Mouse (Mus musculus) gastrocnemius, postnatal 25 days (tissue): Measurements from ENCODE around the gene Amigo2. TPM values are rescaled to one million over a fixed set of nuclear protein-coding genes. Genes with fewer than 3 reads are reported as not detected.

Source experiments
- DNase-seq: peaks from one replicate; pipeline ENCODE4 v3.0.0; 2022
- total RNA-seq, 2 experiments: library from RNA; stranded (reverse); gene quantifications; 1 replicate in 1 of 2; 2 replicates in 1 of 2; pipeline ENCODE4 v1.2.3; 2021

The Amigo2 gene
- total RNA-seq, 2 experiments from 2014 or later, result 1.5 to 3.2 TPM

DNA sequence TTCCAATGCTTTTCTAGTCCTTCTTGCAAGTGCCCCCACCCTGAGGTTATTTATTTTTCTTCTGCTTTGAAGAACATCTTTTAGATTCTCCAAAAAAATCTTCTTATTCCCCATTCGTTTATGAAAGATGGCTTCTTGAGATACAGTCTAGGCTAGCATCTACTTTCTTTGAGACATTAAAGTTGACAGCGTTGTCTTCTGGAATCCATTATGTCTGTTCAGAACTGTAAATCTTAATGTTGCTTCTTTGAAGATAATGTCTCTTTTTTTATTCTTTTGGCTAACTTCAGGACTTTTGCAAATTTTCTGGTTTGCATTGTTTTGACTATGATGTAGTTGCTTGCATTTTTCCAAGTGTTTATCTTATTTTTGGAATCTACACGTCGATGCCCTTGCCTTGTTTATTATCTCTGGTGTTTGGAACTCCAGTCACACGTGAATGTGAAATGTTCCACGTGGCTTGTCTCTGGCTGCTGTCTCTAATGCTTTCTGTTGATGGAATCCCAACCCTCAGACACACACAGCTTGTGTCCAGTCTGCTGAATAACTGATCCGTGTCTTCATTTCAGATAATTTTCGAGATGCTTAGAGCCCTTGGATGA lies 20.1 kb upstream of the Amigo2 start:
- no peak for DNase-seq

- DNase-seq, result no peak
Observed at GRCm38 (mm10) chr15:97266236-97266845, 19.3 kb upstream of the Amigo2 start.

DNA sequence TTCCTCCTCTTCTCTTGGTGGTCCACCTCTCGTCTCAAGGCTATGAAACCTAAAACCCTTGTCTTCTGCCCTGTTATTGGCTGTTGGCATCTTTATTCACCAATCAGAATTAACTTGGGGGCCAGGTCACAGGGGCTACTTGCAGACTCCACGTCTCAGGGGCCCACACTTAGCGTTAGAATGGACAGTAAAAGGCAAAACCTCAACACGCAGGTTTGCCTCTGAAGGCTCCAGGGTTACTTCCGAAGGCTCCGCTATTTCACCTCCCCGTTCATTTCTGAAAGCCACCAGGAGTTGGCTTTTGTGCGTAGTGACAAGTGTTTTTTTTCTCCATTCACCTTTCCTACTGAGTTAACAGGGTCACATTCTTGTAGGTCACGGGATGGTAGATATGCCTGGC lies 15.2 kb upstream of the Amigo2 start:
- no peak for DNase-seq

- DNase-seq, result no peak
Observed at GRCm38 (mm10) chr15:97259968-97260597, 13.0 kb upstream of the Amigo2 start.

DNA sequence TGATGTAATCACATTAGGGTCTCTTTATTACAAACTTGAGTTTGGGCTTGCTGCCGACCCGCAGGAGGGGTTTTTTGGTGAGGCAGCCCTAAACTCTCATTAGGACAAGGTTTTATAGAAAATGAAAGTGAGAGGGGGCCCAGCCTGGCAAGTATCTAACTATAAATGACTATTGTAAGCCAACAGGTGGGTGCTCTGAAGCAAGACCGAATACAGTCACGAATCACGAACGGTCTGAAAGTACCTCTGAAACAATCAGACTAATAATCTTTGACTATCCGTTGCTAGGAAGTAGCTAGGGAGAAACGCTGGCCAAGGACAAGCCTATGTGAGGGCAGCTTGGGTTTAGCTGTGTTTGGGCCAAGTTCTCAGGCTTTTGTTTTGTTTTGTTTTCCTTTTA lies 12.2 kb upstream of the Amigo2 start:
- DNase-seq, result no peak

GRCm38 (mm10) chr15:97258483-97259230 lies 11.6 kb upstream of the Amigo2 start:
- no peak for DNase-seq

GRCm38 (mm10) chr15:97257206-97257775 lies 10.2 kb upstream of the Amigo2 start:
- DNase-seq, result no peak

GRCm38 (mm10) chr15:97256411-97256810 lies 9.3 kb upstream of the Amigo2 start:
- DNase-seq, result no peak

GRCm38 (mm10) chr15:97255800-97256199 lies 8.7 kb upstream of the Amigo2 start:
- DNase-seq, result no peak

GRCm38 (mm10) chr15:97254375-97254774 lies 7.3 kb upstream of the Amigo2 start:
- DNase-seq, result no peak

- no peak for DNase-seq
Observed at GRCm38 (mm10) chr15:97252493-97253034, 5.5 kb upstream of the Amigo2 start.

DNA sequence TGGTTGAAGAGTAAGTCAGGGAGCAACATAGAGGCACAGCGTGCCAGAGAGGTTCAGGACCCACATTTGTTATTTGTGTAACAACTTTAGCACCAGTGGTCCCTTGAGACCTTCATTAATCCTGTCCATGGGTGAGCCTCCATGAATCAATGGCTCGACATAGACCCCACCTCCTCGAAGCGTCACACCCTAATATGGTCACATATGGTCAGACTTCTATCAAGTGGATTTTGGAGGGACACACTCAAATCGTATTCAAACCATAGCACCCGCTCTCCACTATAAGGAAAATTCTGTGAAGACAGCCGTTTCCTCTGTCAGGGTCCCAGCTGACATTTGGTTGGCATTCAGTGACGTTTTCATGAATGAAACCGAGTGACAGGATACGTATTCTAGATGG lies 2.2 kb upstream of the Amigo2 start:
- no peak for DNase-seq

GRCm38 (mm10) chr15:97248296-97248695 lies 1.2 kb upstream of the Amigo2 start:
- DNase-seq, result no peak

GRCm38 (mm10) chr15:97247791-97248161 lies 689 bp upstream of the Amigo2 start:
- no peak for DNase-seq

GRCm38 (mm10) chr15:97246256-97246655 lies 831 bp downstream of the Amigo2 start:
- no peak for DNase-seq

DNA sequence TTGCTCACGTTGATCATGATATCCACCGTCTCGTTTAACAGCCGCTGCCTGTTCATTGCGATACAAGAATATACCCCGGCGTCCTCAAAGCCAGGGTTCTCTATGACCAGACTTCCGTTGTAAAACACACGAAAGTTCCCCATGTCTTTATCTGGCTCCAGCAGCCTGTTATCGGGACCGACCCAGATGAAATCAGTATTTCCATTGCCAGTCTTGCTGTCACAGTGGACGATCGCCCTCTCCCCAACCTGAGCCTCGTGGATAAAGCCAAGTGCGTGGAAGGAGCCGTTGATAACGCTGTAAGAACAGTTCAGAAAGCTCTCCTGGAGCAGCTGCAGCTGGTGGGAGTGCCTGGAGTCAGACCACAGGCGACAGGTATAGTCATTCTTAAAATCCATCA lies 1.7 kb downstream of the Amigo2 start:
- DNase-seq, result no peak

GRCm38 (mm10) chr15:97236943-97237342 lies 10.1 kb downstream of the Amigo2 start:
- DNase-seq, result no peak

GRCm38 (mm10) chr15:97235183-97235582 lies 11.9 kb downstream of the Amigo2 start:
- DNase-seq, result no peak

- no peak for DNase-seq
Observed at GRCm38 (mm10) chr15:97234076-97234475, 13.0 kb downstream of the Amigo2 start.

DNA sequence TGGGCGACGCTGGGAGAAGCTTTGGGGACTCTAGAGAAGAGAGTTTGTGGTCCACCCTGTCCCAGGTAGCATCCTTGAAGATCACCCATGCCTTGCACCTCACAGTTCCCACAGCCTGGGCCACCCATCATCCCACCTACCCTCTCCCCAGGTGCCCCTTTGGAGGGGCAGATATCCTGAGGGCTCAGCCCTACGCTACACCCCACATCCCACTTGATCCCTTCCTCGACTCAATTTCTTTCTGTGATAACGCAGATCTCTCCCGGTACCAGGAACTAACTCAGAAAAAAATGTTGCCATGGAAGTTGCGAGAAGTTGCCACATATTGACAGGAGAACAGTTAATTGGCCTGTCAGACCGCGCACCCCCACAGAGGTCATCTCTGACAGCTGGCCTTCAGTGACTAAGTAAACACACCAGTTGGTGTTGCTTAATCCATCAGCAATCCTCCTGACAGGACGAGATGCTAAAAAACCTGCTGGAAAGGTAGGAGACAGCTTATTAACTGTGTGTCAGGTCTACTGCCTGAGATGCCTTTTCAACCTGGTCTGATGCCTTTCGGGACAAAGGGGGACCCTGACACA lies 17.5 kb downstream of the Amigo2 start:
- no peak for DNase-seq

DNA sequence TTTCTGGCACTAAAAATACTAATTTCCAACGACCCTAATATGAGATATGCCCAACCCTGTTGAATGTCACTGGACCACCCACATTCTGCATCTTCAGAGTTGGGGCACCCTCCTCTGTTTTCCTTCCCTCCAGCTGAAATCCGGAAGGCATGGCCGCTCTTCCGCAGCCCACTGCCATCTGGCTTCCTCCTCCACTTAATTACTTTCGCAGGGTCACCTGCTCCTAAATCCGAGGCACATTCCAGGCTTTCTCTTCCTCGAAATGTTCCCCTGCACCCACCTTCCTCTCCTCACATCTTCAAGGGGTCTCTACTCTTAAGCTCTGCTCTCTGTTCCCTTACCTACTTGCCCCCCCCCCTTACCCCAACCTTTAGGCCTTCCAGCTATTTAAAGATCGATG lies 23.1 kb downstream of the Amigo2 start:
- no peak for DNase-seq

GRCm38 (mm10) chr15:97223431-97223830 lies 23.7 kb downstream of the Amigo2 start:
- DNase-seq, result no peak
